Mouse (Mus musculus): ENCODE data around the gene Mex3d.

DNA sequence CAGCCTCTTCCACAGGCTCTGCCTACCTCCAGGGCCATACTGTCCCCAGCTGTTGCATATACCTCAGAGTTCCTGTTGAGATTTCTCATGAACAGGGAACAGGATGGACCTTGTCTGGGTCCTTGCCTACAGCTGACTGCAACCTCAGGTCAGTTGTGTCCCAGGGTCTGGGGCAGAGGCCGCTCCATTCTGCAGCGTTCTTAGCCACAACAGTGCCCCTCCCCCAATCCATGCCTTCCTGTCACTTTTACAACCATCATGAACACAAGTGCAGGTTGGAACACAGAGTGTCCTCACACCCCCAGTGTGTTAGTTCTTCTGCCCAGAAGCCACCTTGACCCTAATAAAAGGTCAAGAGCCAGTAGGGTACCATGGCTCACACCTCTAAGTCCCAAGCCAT lies 1.3 kb upstream of the Mex3d start:
- no peak for TF ChIP-seq POLR2A (IDR thresholded peaks at IDR 0.05; ENCODE audit: control insufficient read depth, low read depth, low read length)
- TF ChIP-seq CTCF (IDR thresholded peaks at IDR 0.05; ENCODE audit: control insufficient read depth, insufficient read depth, insufficient replicate concordance, low read depth, low read length): no peak

Measured in testis, adult 2 months (tissue).